Mouse (Mus musculus): Measurements from ENCODE around the gene Tbc1d9. TPM values are rescaled to one million over a fixed set of nuclear protein-coding genes. Genes with fewer than 3 reads are reported as not detected.

Gene Tbc1d9
- polyA plus RNA-seq, 1 experiment from 2014 or later: 5.0 TPM

Other genes starting within 250 kb of the Tbc1d9 start
- 5.6 and 5.7 TPM in 2 replicates for gene Gm10645, start 818 bp downstream of the Tbc1d9 start, polyA plus RNA-seq (2014; fragmentation: Nextera tagmentation; extraction: Ambion mirVana)
- 0.35 TPM in 1 of 2 replicates, not detected in the other for gene Ucp1, start 125.0 kb downstream of the Tbc1d9 start, polyA plus RNA-seq (2014; fragmentation: Nextera tagmentation; extraction: Ambion mirVana)
- gene Elmod2, start 167.1 kb downstream of the Tbc1d9 start, polyA plus RNA-seq (2014; fragmentation: Nextera tagmentation; extraction: Ambion mirVana): 17.2 and 18.6 TPM in 2 replicates
- not detected in 2 replicates for gene Mgat4d, start 183.1 kb downstream of the Tbc1d9 start, polyA plus RNA-seq (2014; fragmentation: Nextera tagmentation; extraction: Ambion mirVana)
- 0.33 and 0.84 TPM in 2 replicates for gene Clgn, start 224.5 kb downstream of the Tbc1d9 start, polyA plus RNA-seq (2014; fragmentation: Nextera tagmentation; extraction: Ambion mirVana)

Data from stomach, embryonic 14.5 days (tissue).